8 mouse cellular contexts compared by ENCODE assay signal in genomic region chr13:46703138-46703537, GRCm38 (mm10). TPM values are rescaled to one million over a fixed set of nuclear protein-coding genes. Genes with fewer than 3 reads are reported as not detected.
DNase-seq lines count a peak whose midpoint lies in the region; ATAC-seq and TF ChIP-seq lines count a peak whose summit lies in the region.
"Had no signal": no experiment of that assay in that cellular context is flagged by ENCODE, and none has a peak within 500 bp of the region (broad histone marks: within the 10 kb centered on the region; RNA-seq: fewer than 3 reads in every experiment).

No protein-coding gene starts in this region.

- H3K27me3 ChIP-seq in ES-Bruce4 (ENCODE audit: control insufficient read depth, insufficient read depth, low read length, poor library complexity, severe bottlenecking): no peaks in the 10 kb centered on the region
- no peaks in the 10 kb centered on the region for H3K27me3 ChIP-seq in embryonic facial prominence, embryonic 14.5 days (replicated peaks; ENCODE audit: control insufficient read depth, insufficient read depth, low read length)
- H3K27me3 ChIP-seq in small intestine, adult 2 months (ENCODE audit: control insufficient read depth, insufficient read depth, low read length): no peaks in the 10 kb centered on the region
- H3K27me3 ChIP-seq: hindbrain, embryonic 12.5 days had no signal

- DNase-seq in left cerebral cortex, postnatal 4 days: peak; percentile 2
- DNase-seq in left cerebral cortex, postnatal 14 days (ENCODE audit: low spot score in 2 of 2): no peak
- peak; percentile 9 for DNase-seq in embryonic facial prominence, embryonic 14.5 days (ENCODE audit: low spot score)
- DNase-seq in heart, postnatal 4 days: no peak
- DNase-seq in left cerebral cortex, postnatal 36 days (ENCODE audit: low spot score in 2 of 2): no peak

- 85% methylated on average over 5 of the region's 5 CpGs for WGBS in embryonic facial prominence, embryonic 14.5 days
- WGBS in small intestine, adult 2 months: 78% methylated on average over 5 of the region's 5 CpGs

- no peaks in the 10 kb centered on the region for H3K4me1 ChIP-seq in ES-Bruce4 (ENCODE audit: control insufficient read depth, insufficient read depth, low read length)
- no peaks in the 10 kb centered on the region for H3K4me1 ChIP-seq in embryonic facial prominence, embryonic 14.5 days (ENCODE audit: control insufficient read depth, insufficient read depth, low read length)
- H3K4me1 ChIP-seq in small intestine, adult 2 months (ENCODE audit: control insufficient read depth, insufficient read depth, insufficient read length, low read length): no peaks in the 10 kb centered on the region
- H3K4me1 ChIP-seq: hindbrain, embryonic 12.5 days had no signal

- intact Hi-C loops in left cerebral cortex, postnatal 4 days (cut with DNase I): no loop called here
- intact Hi-C loops in left cerebral cortex, postnatal 14 days (cut with DNase I): no loop called here
- intact Hi-C loops in left cerebral cortex, postnatal 36 days (cut with DNase I): no loop called here

- TF ChIP-seq EP300 in ES-Bruce4 (IDR thresholded peaks at IDR 0.05; ENCODE audit: insufficient read depth, low read depth, low read length): no peak

- H3K4me2 ChIP-seq in embryonic facial prominence, embryonic 14.5 days (ENCODE audit: low read depth, low read length): no peak overlapping the region
- H3K4me2 ChIP-seq: hindbrain, embryonic 12.5 days had no signal

- no peaks in the 10 kb centered on the region for H3K9me3 ChIP-seq in ES-Bruce4 (replicated peaks; ENCODE audit: control insufficient read depth, insufficient read depth, low read length, poor library complexity, severe bottlenecking)
- H3K9me3 ChIP-seq in embryonic facial prominence, embryonic 14.5 days (ENCODE audit: control insufficient read depth, low read length): no peaks in the 10 kb centered on the region
- H3K9me3 ChIP-seq: hindbrain, embryonic 12.5 days had no signal

- no peak overlapping the region for H3K9ac ChIP-seq in ES-Bruce4 (ENCODE audit: low read depth, poor library complexity, severe bottlenecking)
- no peak overlapping the region for H3K9ac ChIP-seq in embryonic facial prominence, embryonic 14.5 days (ENCODE audit: low read depth, low read length)
- H3K9ac ChIP-seq: hindbrain, embryonic 12.5 days had no signal

- TF ChIP-seq CTCF in ES-Bruce4 (IDR thresholded peaks at IDR 0.05; ENCODE audit: low read depth, low read length): peak; percentile 27
- peak; percentile 55; the same call in 1 of the 2 replicates for TF ChIP-seq CTCF in small intestine, adult 2 months (IDR thresholded peaks at IDR 0.05; ENCODE audit: extremely low read depth, insufficient read length, insufficient replicate concordance, low read depth, low read length)

- no peak overlapping the region for H3K4me3 ChIP-seq in ES-Bruce4 (ENCODE audit: low read depth, low read length)
- no peak overlapping the region for H3K4me3 ChIP-seq in embryonic facial prominence, embryonic 14.5 days (ENCODE audit: low read depth, low read length)
- H3K4me3 ChIP-seq in small intestine, adult 2 months (ENCODE audit: low read depth, low read length): no peak overlapping the region
- H3K4me3 ChIP-seq: hindbrain, embryonic 12.5 days had no signal

- H3K27ac ChIP-seq in ES-Bruce4 (ENCODE audit: insufficient read depth, low read length): no peak overlapping the region
- H3K27ac ChIP-seq in embryonic facial prominence, embryonic 14.5 days (replicated peaks; ENCODE audit: low read depth, low read length): no peak overlapping the region
- no peak overlapping the region for H3K27ac ChIP-seq in small intestine, adult 2 months (ENCODE audit: insufficient read depth, low read depth, low read length)
- H3K27ac ChIP-seq: hindbrain, embryonic 12.5 days had no signal

- ATAC-seq in embryonic facial prominence, embryonic 14.5 days (ENCODE audit: low read depth): no peak

- TF ChIP-seq POLR2A in ES-Bruce4 (IDR thresholded peaks at IDR 0.05; ENCODE audit: insufficient read depth, low read length): no peak
- TF ChIP-seq POLR2A in small intestine, adult 2 months (IDR thresholded peaks at IDR 0.05; ENCODE audit: low read depth, low read length): no peak

- peaks cover 40% of the 10 kb centered on the region for H3K36me3 ChIP-seq in ES-Bruce4 (ENCODE audit: control insufficient read depth, insufficient read depth, low read length, poor library complexity, severe bottlenecking)
- H3K36me3 ChIP-seq in embryonic facial prominence, embryonic 14.5 days (ENCODE audit: control insufficient read depth, insufficient read depth, low read length): peaks cover 59% of the 10 kb centered on the region
- peaks cover 25% of the 10 kb centered on the region for H3K36me3 ChIP-seq in small intestine, adult 2 months (ENCODE audit: control insufficient read depth, insufficient read depth, low read length)

RNA-seq across cellular contexts. Expression of gene Nup153, which starts 24.6 kb away (rescaled TPM):
- 10 to 100 TPM; 87.6 to 88.3 TPM for total RNA-seq in left cerebral cortex, postnatal 4 days (2021)
- 10 to 100 TPM; 43.7 to 60.4 TPM for total RNA-seq in left cerebral cortex, postnatal 14 days (2021)
- polyA plus RNA-seq in ES-Bruce4 (2011; ENCODE audit: insufficient read depth, insufficient read length, low read depth, missing spikeins): 221 and 232 TPM in 2 replicates
- 31.5 and 31.8 TPM in 2 replicates for polyA plus RNA-seq in embryonic facial prominence, embryonic 14.5 days (2014; fragmentation: Nextera tagmentation; extraction: Ambion mirVana)
- polyA plus RNA-seq in small intestine, adult 2 months (2012; rRNA removed): 23.0 and 32.5 TPM in 2 replicates
- 10 to 100 TPM; 59.6 to 60.6 TPM for total RNA-seq in heart, postnatal 4 days (2021)
- total RNA-seq in left cerebral cortex, postnatal 36 days (2021): 10 to 100 TPM; 47.2 to 56.9 TPM

RNA-seq across cellular contexts. Expression of gene Fam8a1, which starts 33.8 kb away (rescaled TPM):
- 10 to 100 TPM; 71.4 to 75.7 TPM for total RNA-seq in left cerebral cortex, postnatal 4 days (2021)
- 10 to 100 TPM; 78.9 to 82.8 TPM for total RNA-seq in left cerebral cortex, postnatal 14 days (2021)
- polyA plus RNA-seq in ES-Bruce4 (2011; ENCODE audit: insufficient read depth, insufficient read length, low read depth, missing spikeins): 43.3 and 48.9 TPM in 2 replicates
- 13.3 and 14.6 TPM in 2 replicates for polyA plus RNA-seq in embryonic facial prominence, embryonic 14.5 days (2014; fragmentation: Nextera tagmentation; extraction: Ambion mirVana)
- polyA plus RNA-seq in small intestine, adult 2 months (2012; rRNA removed): 26.9 and 57.0 TPM in 2 replicates
- total RNA-seq in heart, postnatal 4 days (2021): 10 to 100 TPM; 46.3 to 47.7 TPM
- total RNA-seq in left cerebral cortex, postnatal 36 days (2021): 10 to 100 TPM; 78.1 to 82.7 TPM

Comparison
In these comparisons a context has a peak if more than half of its experiments do, and no peak if none do; other contexts are left out.
1. DNase-seq: peak in left cerebral cortex, postnatal 4 days (single experiment) and embryonic facial prominence, embryonic 14.5 days (single experiment); none in left cerebral cortex, postnatal 14 days (0 of 2), heart, postnatal 4 days (single experiment) and left cerebral cortex, postnatal 36 days (0 of 2).